Mouse (Mus musculus): ENCODE measurements at regions not wholly inside any gene's neighbourhood (a gene's known extent, or its start where the extent isn't known, plus 50 kb on each side); places are given as distances from the start of the nearest gene placed in this dataset.

- Histone ChIP-seq H3K4me3 (no peak overlapping the region), H3K27ac (no peak overlapping the region)
- DNase-seq (ENCODE audit: low spot score in 2 of 2): no peak
- no peak for TF ChIP-seq CTCF (conservative IDR thresholded peaks at IDR 0.05)
Observed at GRCm38 (mm10) chr10:98343827-98344226, 570.4 kb upstream of the Atp2b1 start.

- TF ChIP-seq CTCF (conservative IDR thresholded peaks at IDR 0.05): no peak
- Histone ChIP-seq H3K27ac (peak overlapping the region; percentile 84), H3K4me3 (no peak overlapping the region)
- peak; percentile 44 to 58 for DNase-seq (ENCODE audit: low spot score in 2 of 2)
Observed at GRCm38 (mm10) chr10:98349466-98349865, 564.7 kb upstream of the Atp2b1 start.

GRCm38 (mm10) chr10:98350318-98350926 is 563.8 kb upstream of the Atp2b1 start:
- no peak for TF ChIP-seq CTCF (conservative IDR thresholded peaks at IDR 0.05)
- Histone ChIP-seq H3K27ac (peak overlapping the region; percentile 84), H3K4me3 (no peak overlapping the region)
- DNase-seq (ENCODE audit: low spot score in 2 of 2): no peak

- no peak overlapping the region for H3K4me3 ChIP-seq
- no peak overlapping the region for H3K27ac ChIP-seq
- TF ChIP-seq CTCF (conservative IDR thresholded peaks at IDR 0.05): no peak
- no peak for DNase-seq (ENCODE audit: low spot score in 2 of 2)
Observed at GRCm38 (mm10) chr10:98352061-98352460, 562.1 kb upstream of the Atp2b1 start.

GRCm38 (mm10) chr10:98354486-98354885 is 559.7 kb upstream of the Atp2b1 start:
- Histone ChIP-seq H3K4me3 (no peak overlapping the region), H3K27ac (no peak overlapping the region)
- peak in 1 of 2 experiments; percentile 21 for DNase-seq (ENCODE audit: low spot score in 2 of 2)
- no peak for TF ChIP-seq CTCF (conservative IDR thresholded peaks at IDR 0.05)

- no peak for DNase-seq (ENCODE audit: low spot score in 2 of 2)
- no peak for TF ChIP-seq CTCF (conservative IDR thresholded peaks at IDR 0.05)
- no peak overlapping the region for H3K4me3 ChIP-seq
- H3K27ac ChIP-seq: no peak overlapping the region
Observed at GRCm38 (mm10) chr10:98364604-98365003, 549.6 kb upstream of the Atp2b1 start.

- no peak overlapping the region for H3K4me3 ChIP-seq
- TF ChIP-seq CTCF (conservative IDR thresholded peaks at IDR 0.05): no peak
- no peak overlapping the region for H3K27ac ChIP-seq
- DNase-seq (ENCODE audit: low spot score in 2 of 2): no peak
Observed at GRCm38 (mm10) chr10:98372561-98372960, 541.6 kb upstream of the Atp2b1 start.

- no peak for DNase-seq (ENCODE audit: low spot score in 2 of 2)
- H3K27ac ChIP-seq: no peak overlapping the region
- no peak for TF ChIP-seq CTCF (conservative IDR thresholded peaks at IDR 0.05)
- no peak overlapping the region for H3K4me3 ChIP-seq
Observed at GRCm38 (mm10) chr10:98373314-98373713, 540.9 kb upstream of the Atp2b1 start.

- TF ChIP-seq CTCF (conservative IDR thresholded peaks at IDR 0.05): no peak
- Histone ChIP-seq H3K27ac (no peak overlapping the region), H3K4me3 (no peak overlapping the region)
- DNase-seq (ENCODE audit: low spot score in 2 of 2): no peak
Observed at GRCm38 (mm10) chr10:98374684-98375083, 539.5 kb upstream of the Atp2b1 start.

GRCm38 (mm10) chr10:98388543-98388942 is 525.7 kb upstream of the Atp2b1 start:
- DNase-seq (ENCODE audit: low spot score in 2 of 2): no peak
- no peak overlapping the region for H3K27ac ChIP-seq
- H3K4me3 ChIP-seq: no peak overlapping the region
- no peak for TF ChIP-seq CTCF (conservative IDR thresholded peaks at IDR 0.05)

- DNase-seq (ENCODE audit: low spot score in 2 of 2): peak in 1 of 2 experiments; percentile 14
- TF ChIP-seq CTCF (conservative IDR thresholded peaks at IDR 0.05): no peak
- no peak overlapping the region; the same call in 1 of the 2 replicates for H3K4me3 ChIP-seq
- H3K27ac ChIP-seq: peak overlapping the region; percentile 43; the same call in 1 of the 2 replicates
Observed at GRCm38 (mm10) chr10:98399864-98400263, 514.3 kb upstream of the Atp2b1 start.

GRCm38 (mm10) chr10:98417807-98418743 is 496.1 kb upstream of the Atp2b1 start:
- TF ChIP-seq CTCF (conservative IDR thresholded peaks at IDR 0.05): no peak
- DNase-seq (ENCODE audit: low spot score in 2 of 2): no peak
- Histone ChIP-seq H3K27ac (peak overlapping the region; percentile 73), H3K4me3 (no peak overlapping the region)

- TF ChIP-seq CTCF (conservative IDR thresholded peaks at IDR 0.05): no peak
- H3K4me3 ChIP-seq: no peak overlapping the region
- no peak overlapping the region for H3K27ac ChIP-seq
- no peak for DNase-seq (ENCODE audit: low spot score in 2 of 2)
Observed at GRCm38 (mm10) chr10:98424450-98424849, 489.8 kb upstream of the Atp2b1 start.
